Mouse (Mus musculus): ENCODE data around the gene Ubash3a. TPM values are rescaled to one million over a fixed set of nuclear protein-coding genes. Genes with fewer than 3 reads are reported as not detected.
A peak's percentile ranks its signal among the peaks of the same experiment; 100 is the strongest.

Ubash3a gene
- total and polyA plus RNA-seq, 3 experiments, result 27.6 to 57.4 (median 30.2) TPM

DNA sequence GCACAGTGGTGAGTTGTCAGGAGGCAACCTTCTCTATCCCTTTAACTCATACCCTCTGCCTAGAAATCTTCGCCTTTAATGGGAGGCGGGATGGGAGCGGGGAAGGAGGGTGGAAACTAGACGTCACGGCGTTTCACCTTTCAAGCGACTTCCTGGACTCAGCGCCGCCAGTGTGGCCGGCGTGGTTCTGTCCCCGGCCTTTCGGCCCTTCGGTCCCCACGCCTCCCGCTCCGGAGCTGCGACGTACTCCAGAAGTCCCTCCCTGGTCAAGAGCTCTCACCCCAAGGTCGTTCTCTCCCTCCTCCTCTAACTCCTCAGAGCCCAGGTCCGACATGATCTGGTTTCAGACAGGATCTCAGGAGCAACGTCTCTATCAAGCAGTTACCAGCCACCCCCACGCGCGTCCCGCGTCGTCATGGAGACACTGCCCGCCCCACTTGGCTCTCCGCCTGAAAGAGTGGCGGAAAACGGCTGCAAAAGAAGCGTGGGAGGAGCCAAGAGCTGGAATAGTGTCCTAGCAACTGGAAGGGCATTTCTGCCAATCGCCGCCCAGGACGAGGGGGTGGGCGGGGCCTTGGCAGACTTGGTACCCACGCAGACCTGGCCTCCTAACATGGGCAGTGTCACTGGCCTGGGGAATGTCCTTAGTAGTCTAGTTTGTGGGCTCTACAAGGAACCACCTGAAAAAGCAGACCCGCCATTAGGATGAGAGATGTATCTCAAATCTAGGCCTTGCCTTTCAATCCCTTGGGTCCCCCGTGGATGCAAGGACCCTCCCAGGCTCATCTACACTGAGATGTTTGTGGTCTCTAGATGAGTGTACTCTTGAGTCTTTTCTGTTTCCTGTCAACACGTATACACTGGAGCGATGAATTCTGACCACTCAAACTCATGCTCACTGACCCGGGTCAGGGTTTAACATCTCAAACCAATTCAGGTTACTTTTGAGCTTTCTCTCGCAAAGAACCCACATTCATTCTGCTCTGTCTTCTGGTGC lies 69.5 kb downstream of the Ubash3a start, which contains the start of gene Rsph1:
Gene Rsph1, minus strand, starts transcription at position 462 of the 997 bp plus-strand sequence.
- H3K4me3 ChIP-seq (ENCODE audit: control insufficient read depth in 1 of 2, insufficient read depth in 1 of 2, low read depth in 2 of 2, low read length in 2 of 2), result peak within 1 kb of the TSS; percentile 52 to 58
- peak within 1 kb of the TSS; percentile 23 for H3K9ac ChIP-seq (ENCODE audit: control insufficient read depth, low read depth, low read length, poor library complexity, severe bottlenecking)
- H3K27me3 ChIP-seq (ENCODE audit: control insufficient read depth in 1 of 2, insufficient read depth in 2 of 2, low read length in 2 of 2), result no peaks in the 10 kb centered on the region

GRCm38 (mm10) chr17:31277931-31278330 lies 70.3 kb downstream of the Ubash3a start:
- Histone ChIP-seq H3K79me2 (ENCODE audit: control insufficient read depth, insufficient read depth, low read length, poor library complexity) (no peaks in the 10 kb centered on the region), H3K36me3 (ENCODE audit: control insufficient read depth in 1 of 2, insufficient read depth in 2 of 2, low read length in 2 of 2) (peaks cover 0 to 14% of the 10 kb centered on the region in 2 experiments; a peak in 2 of 4 replicates), H3K4me1 (ENCODE audit: control insufficient read depth in 1 of 2, insufficient read depth in 2 of 2, low read length in 2 of 2) (peaks cover 2 to 26% of the 10 kb centered on the region in 2 experiments; a peak in 3 of 4 replicates), H3K27me3 (ENCODE audit: control insufficient read depth in 1 of 2, insufficient read depth in 2 of 2, low read length in 2 of 2) (no peaks in the 10 kb centered on the region; a peak in 1 of 4 replicates), H3K9ac (ENCODE audit: control insufficient read depth, low read depth, low read length, poor library complexity, severe bottlenecking) (no peak overlapping the region), H3K9me3 (replicated peaks; ENCODE audit: insufficient read depth, low read length) (no peaks in the 10 kb centered on the region), H3K4me3 (ENCODE audit: control insufficient read depth in 1 of 2, insufficient read depth in 1 of 2, low read depth in 2 of 2, low read length in 2 of 2) (no peak overlapping the region), H3K27ac (ENCODE audit: control insufficient read depth, low read depth, low read length) (no peak overlapping the region)
- no peak for DNase-seq (ENCODE audit: low read depth, low spot score)
- TF ChIP-seq SIN3A (IDR thresholded peaks at IDR 0.05; ENCODE audit: low read length) (no peak), GABPA (IDR thresholded peaks at IDR 0.05; ENCODE audit: low read depth, low read length) (no peak), CHD1 (IDR thresholded peaks at IDR 0.05; ENCODE audit: low read depth, low read length) (no peak), ZNF384 (IDR thresholded peaks at IDR 0.05; ENCODE audit: low read depth, low read length) (no peak), TAL1 (IDR thresholded peaks at IDR 0.05; ENCODE audit: low read length) (no peak), RCOR1 (IDR thresholded peaks at IDR 0.05; ENCODE audit: low read depth, low read length) (no peak), MAX (IDR thresholded peaks at IDR 0.05; ENCODE audit: low read length) (no peak), ETS1 (IDR thresholded peaks at IDR 0.05; ENCODE audit: low read depth, low read length) (no peak), USF2 (IDR thresholded peaks at IDR 0.05; ENCODE audit: borderline replicate concordance in 1 of 2, insufficient read depth in 1 of 2, low read depth in 1 of 2, low read length in 2 of 2) (no peak), TBP (IDR thresholded peaks at IDR 0.05; ENCODE audit: low read depth, low read length) (no peak), CTCF (IDR thresholded peaks at IDR 0.05 in 2 of 3, conservative IDR thresholded peaks at IDR 0.05 in 1 of 3; ENCODE audit: control insufficient read depth in 1 of 3, insufficient read depth in 1 of 3, low read depth in 2 of 3, low read length in 3 of 3, poor library complexity in 1 of 3, severe bottlenecking in 1 of 3) (no peak), GATA1 (IDR thresholded peaks at IDR 0.05; ENCODE audit: low read depth, low read length) (no peak), MEF2A (IDR thresholded peaks at IDR 0.05; ENCODE audit: extremely low read depth, insufficient replicate concordance, low read depth, low read length, poor library complexity, severe bottlenecking) (no peak), TCF12 (IDR thresholded peaks at IDR 0.05; ENCODE audit: low read depth, low read length) (no peak), MYB (IDR thresholded peaks at IDR 0.05; ENCODE audit: low read depth, low read length) (no peak), ELF1 (IDR thresholded peaks at IDR 0.05; ENCODE audit: low read depth, low read length) (no peak), MYC (IDR thresholded peaks at IDR 0.05; ENCODE audit: low read depth, low read length) (no peak), POLR2AphosphoS2 (IDR thresholded peaks at IDR 0.05; ENCODE audit: low read length) (no peak), CHD2 (IDR thresholded peaks at IDR 0.05; ENCODE audit: low read length) (no peak)

More for the DNA sequence above, 69.5 kb downstream of the Ubash3a start, which contains the start of gene Rsph1:
- Histone ChIP-seq H3K9me3 (replicated peaks; ENCODE audit: insufficient read depth, low read length) (no peaks in the 10 kb centered on the region), H3K36me3 (ENCODE audit: control insufficient read depth in 1 of 2, insufficient read depth in 2 of 2, low read length in 2 of 2) (peaks cover 0 to 14% of the 10 kb centered on the region in 2 experiments; a peak in 2 of 4 replicates), H3K27ac (ENCODE audit: control insufficient read depth, low read depth, low read length) (no peak within 1 kb of the TSS), H3K79me2 (ENCODE audit: control insufficient read depth, insufficient read depth, low read length, poor library complexity) (no peaks in the 10 kb centered on the region), H3K4me1 (ENCODE audit: control insufficient read depth in 1 of 2, insufficient read depth in 2 of 2, low read length in 2 of 2) (peaks cover 2 to 26% of the 10 kb centered on the region in 2 experiments; a peak in 3 of 4 replicates)
- TF ChIP-seq SIN3A (IDR thresholded peaks at IDR 0.05; ENCODE audit: low read length) (peak; percentile 97), TAL1 (IDR thresholded peaks at IDR 0.05; ENCODE audit: low read length) (no peak), KAT2A (conservative IDR thresholded peaks at IDR 0.05; ENCODE audit: low read depth, low read length) (no peak), TBP (IDR thresholded peaks at IDR 0.05; ENCODE audit: low read depth, low read length) (no peak), GATA1 (IDR thresholded peaks at IDR 0.05; ENCODE audit: low read depth, low read length) (no peak), MEF2A (IDR thresholded peaks at IDR 0.05; ENCODE audit: extremely low read depth, insufficient replicate concordance, low read depth, low read length, poor library complexity, severe bottlenecking) (no peak), POLR2AphosphoS2 (IDR thresholded peaks at IDR 0.05; ENCODE audit: low read length) (no peak), HCFC1 (IDR thresholded peaks at IDR 0.05; ENCODE audit: low read depth, low read length) (0 out of 2 replicates have a peak, but pooled peaks have one; percentile 46), TCF12 (IDR thresholded peaks at IDR 0.05; ENCODE audit: low read depth, low read length) (no peak), POLR2AphosphoS5 (IDR thresholded peaks at IDR 0.05; ENCODE audit: borderline replicate concordance, low read depth, low read length) (no peak), USF1 (IDR thresholded peaks at IDR 0.05; ENCODE audit: low read depth, low read length) (no peak), NRF1 (IDR thresholded peaks at IDR 0.05; ENCODE audit: insufficient read depth, low read depth, low read length, poor library complexity, severe bottlenecking) (no peak), USF2 (IDR thresholded peaks at IDR 0.05; ENCODE audit: borderline replicate concordance in 1 of 2, insufficient read depth in 1 of 2, low read depth in 1 of 2, low read length in 2 of 2) (no peak), ELF1 (IDR thresholded peaks at IDR 0.05; ENCODE audit: low read depth, low read length) (peak; percentile 73), EP300 (IDR thresholded peaks at IDR 0.05; ENCODE audit: low read depth in 1 of 2, low read length in 2 of 2) (peak in 1 of 2 experiments; percentile 55; a peak in 2 of 4 replicates), ETS1 (IDR thresholded peaks at IDR 0.05; ENCODE audit: low read depth, low read length) (peak; percentile 39; the same call in 1 of the 2 replicates), RCOR1 (IDR thresholded peaks at IDR 0.05; ENCODE audit: low read depth, low read length) (no peak), MXI1 (IDR thresholded peaks at IDR 0.05; ENCODE audit: low read depth, low read length) (peak; percentile 85; the same call in 1 of the 2 replicates), MYB (IDR thresholded peaks at IDR 0.05; ENCODE audit: low read depth, low read length) (peak; percentile 53; the same call in 1 of the 2 replicates)
- DNase-seq (ENCODE audit: low read depth, low spot score), result peak; percentile 90
